Comparison of ENCODE assay signal across 9 mouse cellular contexts in the genomic region with DNA sequence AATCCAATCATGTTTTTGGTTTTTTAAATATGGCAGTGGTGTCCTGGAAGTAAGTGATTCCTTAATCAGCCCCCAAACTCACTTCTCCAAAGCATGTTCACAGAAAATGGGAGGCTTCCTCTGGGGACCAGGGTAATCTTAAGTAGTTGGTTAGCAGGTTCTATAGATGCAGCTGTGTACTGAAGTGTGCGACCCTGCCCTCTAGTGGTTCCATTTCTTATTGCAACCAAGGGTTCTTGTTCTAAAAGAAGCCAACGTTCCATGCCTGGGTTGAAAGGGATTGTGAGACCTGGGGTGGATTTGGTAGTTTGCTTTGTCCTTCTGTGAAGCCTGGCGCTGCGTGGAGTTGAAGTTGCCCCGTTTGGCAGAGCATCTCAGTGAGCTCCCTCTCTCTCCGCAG. TPM values are rescaled to one million over a fixed set of nuclear protein-coding genes. Genes with fewer than 3 reads are reported as not detected.
DNase-seq lines count a peak whose midpoint lies in the region; ATAC-seq lines count a peak whose summit lies in the region.
"Had no signal": no experiment of that assay in that cellular context is flagged by ENCODE, and none has a peak within 500 bp of the region (broad histone marks: within the 10 kb centered on the region; RNA-seq: fewer than 3 reads in every experiment).

No protein-coding gene starts in this region.

- 53% methylated on average over 6 of the region's 6 CpGs for WGBS in hindbrain, embryonic 10.5 days
- 42% methylated on average over 6 of the region's 6 CpGs for WGBS in hindbrain, embryonic 13.5 days
- WGBS in midbrain, embryonic 14.5 days = 44% methylated on average over 6 of the region's 6 CpGs

- no peak overlapping the region for H3K4me3 ChIP-seq in hindbrain, embryonic 10.5 days
- no peak overlapping the region for H3K4me3 ChIP-seq in hindbrain, embryonic 13.5 days
- no peak overlapping the region for H3K4me3 ChIP-seq in midbrain, embryonic 14.5 days (replicated peaks; ENCODE audit: low read depth, low read length)
- H3K4me3 ChIP-seq: erythroblast, embryonic 14.5 days had no signal

- peak; percentile 63 for DNase-seq in hindbrain, embryonic 10.5 days (ENCODE audit: low spot score)
- DNase-seq in MN1 (ENCODE audit: low spot score) = peak; percentile 85
- peak; percentile 71 to 84 for DNase-seq in cerebellum, postnatal 36 days
- DNase-seq in heart, adult 9 months (ENCODE audit: low spot score in 2 of 2) = peak; percentile 45 to 78
- peak; percentile 61 to 77 for DNase-seq in layer of hippocampus, postnatal 36 days
- peak; percentile 93 for DNase-seq in midbrain, embryonic 14.5 days
- peak; percentile 85 for DNase-seq in splenic B cell, adult 2 months (ENCODE audit: low read depth, low spot score)

- H3K9me3 ChIP-seq in hindbrain, embryonic 10.5 days = no peaks in the 10 kb centered on the region
- H3K9me3 ChIP-seq in hindbrain, embryonic 13.5 days = no peaks in the 10 kb centered on the region
- no peaks in the 10 kb centered on the region for H3K9me3 ChIP-seq in midbrain, embryonic 14.5 days (ENCODE audit: control insufficient read depth, low read length)

- no peaks in the 10 kb centered on the region for H3K27me3 ChIP-seq in hindbrain, embryonic 10.5 days (ENCODE audit: insufficient read depth, poor library complexity, severe bottlenecking)
- no peaks in the 10 kb centered on the region for H3K27me3 ChIP-seq in hindbrain, embryonic 13.5 days
- H3K27me3 ChIP-seq in midbrain, embryonic 14.5 days (ENCODE audit: control insufficient read depth, insufficient read depth, low read length) = no peaks in the 10 kb centered on the region
- no peaks in the 10 kb centered on the region for H3K27me3 ChIP-seq in splenic B cell, adult 2 months (ENCODE audit: control insufficient read depth, insufficient read depth, low read length, poor library complexity, severe bottlenecking)

- H3K36me3 ChIP-seq in hindbrain, embryonic 10.5 days = peaks cover 93% of the 10 kb centered on the region
- peaks cover 85% of the 10 kb centered on the region for H3K36me3 ChIP-seq in hindbrain, embryonic 13.5 days
- H3K36me3 ChIP-seq in midbrain, embryonic 14.5 days (ENCODE audit: control insufficient read depth, insufficient read depth, low read length) = peaks cover 79% of the 10 kb centered on the region
- H3K36me3 ChIP-seq in splenic B cell, adult 2 months (ENCODE audit: control insufficient read depth, insufficient read depth, low read length, poor library complexity, severe bottlenecking) = peaks cover 21% of the 10 kb centered on the region

- ATAC-seq in hindbrain, embryonic 13.5 days (ENCODE audit: low FRiP score) = no peak
- no peak for ATAC-seq in midbrain, embryonic 14.5 days (ENCODE audit: low FRiP score, low TSS enrichment)

- no peak overlapping the region for H3K4me2 ChIP-seq in hindbrain, embryonic 13.5 days
- no peak overlapping the region for H3K4me2 ChIP-seq in midbrain, embryonic 14.5 days (ENCODE audit: low read length)

- no peak overlapping the region for H3K27ac ChIP-seq in hindbrain, embryonic 10.5 days
- no peak overlapping the region for H3K27ac ChIP-seq in hindbrain, embryonic 13.5 days
- H3K27ac ChIP-seq in midbrain, embryonic 14.5 days (replicated peaks; ENCODE audit: low read depth, low read length) = no peak overlapping the region

- H3K4me1 ChIP-seq in hindbrain, embryonic 10.5 days (replicated peaks) = no peaks in the 10 kb centered on the region
- H3K4me1 ChIP-seq in hindbrain, embryonic 13.5 days (replicated peaks) = no peaks in the 10 kb centered on the region
- no peaks in the 10 kb centered on the region for H3K4me1 ChIP-seq in midbrain, embryonic 14.5 days (ENCODE audit: control insufficient read depth, insufficient read depth, low read length)

- H3K9ac ChIP-seq in hindbrain, embryonic 13.5 days = no peak overlapping the region
- H3K9ac ChIP-seq in midbrain, embryonic 14.5 days (replicated peaks; ENCODE audit: low read length) = no peak overlapping the region

RNA-seq across cellular contexts. Expression of gene Dcakd, which starts 26.7 kb away (rescaled TPM):
- polyA plus RNA-seq in hindbrain, embryonic 10.5 days (2016; fragmentation: Nextera tagmentation; extraction: Ambion mirVana) = 272 and 276 TPM in 2 replicates
- polyA plus RNA-seq in hindbrain, embryonic 13.5 days (2015; fragmentation: Nextera tagmentation; extraction: Ambion mirVana) = 164 and 165 TPM in 2 replicates
- 10 to 100 TPM; 88.9 to 96.1 TPM for total RNA-seq in layer of hippocampus, postnatal 36 days (2021)
- 183 and 209 TPM in 2 replicates for polyA plus RNA-seq in midbrain, embryonic 14.5 days (2014; fragmentation: Nextera tagmentation; extraction: Ambion mirVana)

RNA-seq across cellular contexts. Expression of gene Nmt1, which starts 26.8 kb away (rescaled TPM):
- polyA plus RNA-seq in hindbrain, embryonic 10.5 days (2016; fragmentation: Nextera tagmentation; extraction: Ambion mirVana) = 47.1 and 55.6 TPM in 2 replicates
- polyA plus RNA-seq in hindbrain, embryonic 13.5 days (2015; fragmentation: Nextera tagmentation; extraction: Ambion mirVana) = 37.8 and 44.5 TPM in 2 replicates
- 100 to 1,000 TPM; 165 to 167 TPM for total RNA-seq in layer of hippocampus, postnatal 36 days (2021)
- 30.7 and 38.0 TPM in 2 replicates for polyA plus RNA-seq in midbrain, embryonic 14.5 days (2014; fragmentation: Nextera tagmentation; extraction: Ambion mirVana)

RNA-seq across cellular contexts. Expression of gene Plcd3, which starts 46.7 kb away (rescaled TPM):
- polyA plus RNA-seq in hindbrain, embryonic 10.5 days (2016; fragmentation: Nextera tagmentation; extraction: Ambion mirVana) = 1.6 and 1.9 TPM in 2 replicates
- 1.5 and 1.9 TPM in 2 replicates for polyA plus RNA-seq in hindbrain, embryonic 13.5 days (2015; fragmentation: Nextera tagmentation; extraction: Ambion mirVana)
- 1 to 10 TPM; 9.5 TPM for total RNA-seq in layer of hippocampus, postnatal 36 days (2021)
- polyA plus RNA-seq in midbrain, embryonic 14.5 days (2014; fragmentation: Nextera tagmentation; extraction: Ambion mirVana) = 0.92 and 1.8 TPM in 2 replicates

RNA-seq across cellular contexts. Expression of gene Acbd4, which starts 46.7 kb away (rescaled TPM):
- polyA plus RNA-seq in hindbrain, embryonic 10.5 days (2016; fragmentation: Nextera tagmentation; extraction: Ambion mirVana) = 7.7 and 8.3 TPM in 2 replicates
- polyA plus RNA-seq in hindbrain, embryonic 13.5 days (2015; fragmentation: Nextera tagmentation; extraction: Ambion mirVana) = 7.3 and 9.0 TPM in 2 replicates
- 10 to 100 TPM; 76.4 to 86.1 TPM for total RNA-seq in layer of hippocampus, postnatal 36 days (2021)
- polyA plus RNA-seq in midbrain, embryonic 14.5 days (2014; fragmentation: Nextera tagmentation; extraction: Ambion mirVana) = 8.0 and 8.4 TPM in 2 replicates
